In the genomic region with DNA sequence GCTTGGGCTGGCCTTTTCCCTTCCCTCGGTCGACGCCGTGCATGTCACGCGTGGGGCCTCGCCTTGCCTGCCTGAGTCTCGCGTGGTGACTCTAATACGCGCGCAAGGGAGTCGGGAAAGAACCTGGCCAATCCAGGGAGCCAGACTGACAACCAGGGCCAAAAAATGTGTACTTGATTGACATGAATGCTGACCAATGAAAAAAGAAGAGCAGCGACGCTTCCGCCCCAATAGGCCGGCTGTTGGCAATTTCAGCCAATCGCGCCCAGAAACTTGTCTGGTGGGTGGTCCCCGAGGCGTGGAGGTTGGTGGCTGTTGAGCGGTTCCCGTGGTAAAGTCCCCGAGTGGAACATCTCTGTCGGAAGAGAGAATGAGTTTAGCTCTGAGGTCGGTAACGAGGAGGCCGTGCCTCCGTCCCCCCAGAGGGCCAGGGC, we compare ENCODE assay signal across 8 mouse cellular contexts. TPM values are rescaled to one million over a fixed set of nuclear protein-coding genes. Genes with fewer than 3 reads are reported as not detected.
DNase-seq lines count a peak whose midpoint lies in the region; ATAC-seq and TF ChIP-seq lines count a peak whose summit lies in the region.

A gene (plus strand): TSS at position 107 of the 434 bp plus-strand sequence.

- peak; percentile 96 for DNase-seq in heart, adult 8-10 months (ENCODE audit: low spot score)
- peak; percentile 94 for DNase-seq in kidney, adult 8-10 months
- DNase-seq in midbrain, embryonic 14.5 days, result peak; percentile 97
- peak; percentile 86 to 97 for DNase-seq in spleen, adult 2 months (ENCODE audit: low read depth in 1 of 2, low spot score in 2 of 2)

- peak within 1 kb of the TSS; percentile 97 for H3ac ChIP-seq in C2C12 (ENCODE audit: control insufficient read depth, insufficient read length, low read depth)

- peaks cover 3% of the 10 kb centered on the region; the same call in 1 of the 2 replicates for H3K4me1 ChIP-seq in bone marrow macrophage, adult 2 months (ENCODE audit: control insufficient read depth, insufficient read depth, low read length)
- H3K4me1 ChIP-seq in embryonic facial prominence, embryonic 15.5 days, result peaks cover 16% of the 10 kb centered on the region; the same call in 1 of the 2 replicates
- H3K4me1 ChIP-seq in limb, embryonic 12.5 days (replicated peaks), result peaks cover 11% of the 10 kb centered on the region; the same call in 1 of the 2 replicates
- peaks cover 17% of the 10 kb centered on the region; the same call in 1 of the 2 replicates for H3K4me1 ChIP-seq in midbrain, embryonic 14.5 days (ENCODE audit: control insufficient read depth, insufficient read depth, low read length)
- no peaks in the 10 kb centered on the region for H3K4me1 ChIP-seq in spleen, adult 2 months (ENCODE audit: control insufficient read depth, insufficient read depth, insufficient read length)

- H3K9ac ChIP-seq in embryonic facial prominence, embryonic 15.5 days, result peak within 1 kb of the TSS; percentile 77
- H3K9ac ChIP-seq in limb, embryonic 12.5 days (replicated peaks), result peak within 1 kb of the TSS; percentile 84
- H3K9ac ChIP-seq in midbrain, embryonic 14.5 days (replicated peaks; ENCODE audit: low read length), result peak within 1 kb of the TSS; percentile 91

- H3K27me3 ChIP-seq in C2C12 (ENCODE audit: control insufficient read depth, insufficient read depth, insufficient read length), result no peaks in the 10 kb centered on the region
- no peaks in the 10 kb centered on the region for H3K27me3 ChIP-seq in embryonic facial prominence, embryonic 15.5 days
- H3K27me3 ChIP-seq in limb, embryonic 12.5 days, result no peaks in the 10 kb centered on the region
- no peaks in the 10 kb centered on the region for H3K27me3 ChIP-seq in midbrain, embryonic 14.5 days (ENCODE audit: control insufficient read depth, insufficient read depth, low read length)
- no peaks in the 10 kb centered on the region for H3K27me3 ChIP-seq in spleen, adult 2 months (ENCODE audit: control insufficient read depth, insufficient read depth, low read length)

- 0 out of 2 replicates have a peak, but pooled peaks have one; percentile 65 for TF ChIP-seq POLR2A in bone marrow macrophage, adult 2 months (IDR thresholded peaks at IDR 0.05; ENCODE audit: borderline replicate concordance, low read depth, low read length)
- no peak for TF ChIP-seq POLR2A in spleen, adult 2 months (IDR thresholded peaks at IDR 0.05; ENCODE audit: low read depth, low read length)

- H3K79me3 ChIP-seq in C2C12 (ENCODE audit: low read depth), result peaks cover 15% of the 10 kb centered on the region

- peaks cover 30% of the 10 kb centered on the region for H3K36me3 ChIP-seq in C2C12 (ENCODE audit: control insufficient read depth, insufficient read depth)
- H3K36me3 ChIP-seq in embryonic facial prominence, embryonic 15.5 days, result peaks cover 7% of the 10 kb centered on the region
- peaks cover 20% of the 10 kb centered on the region for H3K36me3 ChIP-seq in limb, embryonic 12.5 days
- peaks cover 12% of the 10 kb centered on the region; the same call in 1 of the 2 replicates for H3K36me3 ChIP-seq in midbrain, embryonic 14.5 days (ENCODE audit: control insufficient read depth, insufficient read depth, low read length)
- peaks cover 6% of the 10 kb centered on the region; the same call in 1 of the 2 replicates for H3K36me3 ChIP-seq in spleen, adult 2 months (ENCODE audit: control insufficient read depth, insufficient read depth, low read length)

- no peaks in the 10 kb centered on the region for H3K9me3 ChIP-seq in embryonic facial prominence, embryonic 15.5 days (replicated peaks)
- H3K9me3 ChIP-seq in limb, embryonic 12.5 days, result no peaks in the 10 kb centered on the region
- H3K9me3 ChIP-seq in midbrain, embryonic 14.5 days (ENCODE audit: control insufficient read depth, low read length), result no peaks in the 10 kb centered on the region

- TF ChIP-seq CTCF in C2C12 (IDR thresholded peaks at IDR 0.05; ENCODE audit: control insufficient read depth, insufficient read depth, insufficient read length), result no peak
- TF ChIP-seq CTCF in bone marrow macrophage, adult 2 months (IDR thresholded peaks at IDR 0.05; ENCODE audit: low read depth, low read length), result no peak
- TF ChIP-seq CTCF in spleen, adult 2 months (IDR thresholded peaks at IDR 0.05; ENCODE audit: extremely low read depth, insufficient read depth, insufficient read length, insufficient replicate concordance), result no peak

- H3K27ac ChIP-seq in bone marrow macrophage, adult 2 months (ENCODE audit: insufficient read depth, low read depth, low read length), result peak within 1 kb of the TSS; percentile 88
- H3K27ac ChIP-seq in embryonic facial prominence, embryonic 15.5 days (replicated peaks), result peak within 1 kb of the TSS; percentile 100
- peak within 1 kb of the TSS; percentile 98 for H3K27ac ChIP-seq in limb, embryonic 12.5 days
- H3K27ac ChIP-seq in midbrain, embryonic 14.5 days (replicated peaks; ENCODE audit: low read depth, low read length), result peak within 1 kb of the TSS; percentile 99
- peak within 1 kb of the TSS; percentile 98 for H3K27ac ChIP-seq in spleen, adult 2 months (ENCODE audit: insufficient read depth, low read length)

- peak; percentile 89 for ATAC-seq in embryonic facial prominence, embryonic 15.5 days (ENCODE audit: insufficient number of reproducible peaks, low FRiP score, low TSS enrichment, low read depth)
- peak; percentile 93 for ATAC-seq in limb, embryonic 12.5 days (ENCODE audit: insufficient number of reproducible peaks, insufficient read depth, low FRiP score, low TSS enrichment, low read depth)
- ATAC-seq in midbrain, embryonic 14.5 days (ENCODE audit: low FRiP score, low TSS enrichment), result peak; percentile 92

- H3K4me3 ChIP-seq in C2C12 (ENCODE audit: insufficient read depth, poor library complexity, severe bottlenecking), result peak within 1 kb of the TSS; percentile 74
- peak within 1 kb of the TSS; percentile 86 for H3K4me3 ChIP-seq in bone marrow macrophage, adult 2 months (ENCODE audit: insufficient read depth, low read length)
- peak within 1 kb of the TSS; percentile 80 for H3K4me3 ChIP-seq in embryonic facial prominence, embryonic 15.5 days (replicated peaks)
- peak within 1 kb of the TSS; percentile 70 for H3K4me3 ChIP-seq in limb, embryonic 12.5 days (replicated peaks)
- H3K4me3 ChIP-seq in midbrain, embryonic 14.5 days (replicated peaks; ENCODE audit: low read depth, low read length), result peak within 1 kb of the TSS; percentile 75
- H3K4me3 ChIP-seq in spleen, adult 2 months (ENCODE audit: extremely low read depth, insufficient read depth, insufficient read length), result peak within 1 kb of the TSS; percentile 89

- peak within 1 kb of the TSS; percentile 63 for H3K4me2 ChIP-seq in embryonic facial prominence, embryonic 15.5 days (replicated peaks)
- peak within 1 kb of the TSS; percentile 64 for H3K4me2 ChIP-seq in limb, embryonic 12.5 days
- peak within 1 kb of the TSS; percentile 74 for H3K4me2 ChIP-seq in midbrain, embryonic 14.5 days (ENCODE audit: low read length)

- peaks cover 28% of the 10 kb centered on the region for H3K79me2 ChIP-seq in C2C12 (ENCODE audit: control insufficient read depth, insufficient read depth)

- under 1% methylated on average over 29 of the region's 29 CpGs for WGBS in embryonic facial prominence, embryonic 15.5 days
- WGBS in limb, embryonic 12.5 days, result under 1% methylated on average over 29 of the region's 29 CpGs
- WGBS in midbrain, embryonic 14.5 days, result under 1% methylated on average over 29 of the region's 29 CpGs
- 1% methylated on average over 29 of the region's 29 CpGs for WGBS in spleen, adult 2 months

TF ChIP-seq in C2C12, 6 proteins besides CTCF, POLR2A, EP300 and RAD21:
- TF ChIP-seq CEBPB (IDR thresholded peaks at IDR 0.05; ENCODE audit: low read depth) (no peak), MAX (IDR thresholded peaks at IDR 0.05) (peak; percentile 98)

RNA-seq across cellular contexts. Expression of the gene that starts here (rescaled TPM):
- polyA plus RNA-seq in C2C12 (2012; fragmentation: generic; extraction: Trizol), result 50.6 TPM
- polyA plus RNA-seq in bone marrow macrophage, adult 2 months (2012; ENCODE audit: insufficient read depth, insufficient read length, missing spikeins), result 93.8 and 107 TPM in 2 replicates
- polyA plus RNA-seq in embryonic facial prominence, embryonic 15.5 days (2015; fragmentation: Nextera tagmentation; extraction: Ambion mirVana), result 200 and 205 TPM in 2 replicates
- 10 to 100 TPM; 42.4 to 60.0 (median 51.5) TPM for total RNA-seq in heart, adult 8-10 months (2022)
- 225 and 269 TPM in 2 replicates for polyA plus RNA-seq in limb, embryonic 12.5 days (2016; fragmentation: Nextera tagmentation; extraction: Ambion mirVana)
- 261 and 274 TPM in 2 replicates for polyA plus RNA-seq in midbrain, embryonic 14.5 days (2014; fragmentation: Nextera tagmentation; extraction: Ambion mirVana)
- polyA plus RNA-seq in spleen, adult 2 months (2012; rRNA removed), result 1.0 and 1.2 TPM in 2 replicates

Comparison
In these comparisons a context has a peak if more than half of its experiments do, and no peak if none do; other contexts are left out.
1. Peak in every context shown above with its lines: DNase-seq, ATAC-seq, H3K4me3 ChIP-seq and H3K27ac ChIP-seq.
2. RNA of the gene that starts here (polyA plus RNA-seq): 261 to 274 TPM in midbrain, embryonic 14.5 days, 225 to 269 TPM in limb, embryonic 12.5 days, 200 to 205 TPM in embryonic facial prominence, embryonic 15.5 days, 93.8 to 107 TPM in bone marrow macrophage, adult 2 months and 50.6 TPM in C2C12 (single experiment); 1.0 to 1.2 TPM in spleen, adult 2 months; every median in the first group is over 10 times any median in the second.